Mouse (Mus musculus): ENCODE data around the gene Slc7a9. TPM values are rescaled to one million over a fixed set of nuclear protein-coding genes. Genes with fewer than 3 reads are reported as not detected.
A peak's percentile ranks its signal among the peaks of the same experiment; 100 is the strongest.

The Slc7a9 gene
- polyA plus RNA-seq, 1 experiment from 2014 or later = 13.3 TPM

- Histone ChIP-seq H3K27ac (ENCODE audit: low read length) (no peak overlapping the region), H3K27me3 (ENCODE audit: insufficient read depth, low read length) (no peaks in the 10 kb centered on the region), H3K4me2 (replicated peaks; ENCODE audit: low read depth, low read length) (no peak overlapping the region), H3K4me1 (ENCODE audit: insufficient read depth, low read length) (no peaks in the 10 kb centered on the region), H3K36me3 (ENCODE audit: insufficient read depth, low read length) (no peaks in the 10 kb centered on the region), H3K9ac (replicated peaks; ENCODE audit: low read length) (no peak overlapping the region), H3K4me3 (ENCODE audit: low read length) (no peak overlapping the region), H3K9me3 (ENCODE audit: low read length) (no peaks in the 10 kb centered on the region)
- WGBS = 91% methylated on average over 2 of the region's 2 CpGs
- no peak for ATAC-seq (ENCODE audit: low FRiP score, low TSS enrichment)
These were observed 48.9 kb downstream of the Slc7a9 start for GRCm38 (mm10) chr7:35497516-35497915.

GRCm38 (mm10) chr7:35501995-35502394 is 53.4 kb downstream of the Slc7a9 start:
- Histone ChIP-seq H3K4me1 (ENCODE audit: insufficient read depth, low read length) (no peaks in the 10 kb centered on the region), H3K9me3 (ENCODE audit: low read length) (no peaks in the 10 kb centered on the region), H3K4me3 (ENCODE audit: low read length) (no peak overlapping the region), H3K27me3 (ENCODE audit: insufficient read depth, low read length) (no peaks in the 10 kb centered on the region), H3K36me3 (ENCODE audit: insufficient read depth, low read length) (no peaks in the 10 kb centered on the region), H3K4me2 (replicated peaks; ENCODE audit: low read depth, low read length) (no peak overlapping the region), H3K27ac (ENCODE audit: low read length) (no peak overlapping the region), H3K9ac (replicated peaks; ENCODE audit: low read length) (no peak overlapping the region)
- peak; percentile 63; the same call in 1 of the 2 replicates for ATAC-seq (ENCODE audit: low FRiP score, low TSS enrichment)
- WGBS = 23% methylated on average over 4 of the region's 4 CpGs

Other genes with a start within 250 kb of the Slc7a9 start
- gene Lrp3, start 233.3 kb upstream of the Slc7a9 start, polyA plus RNA-seq (2015; fragmentation: Nextera tagmentation; extraction: Ambion mirVana) = 6.6 TPM in 2 replicates
- 19.6 and 19.9 TPM in 2 replicates for gene Gpatch1, start 130.4 kb upstream of the Slc7a9 start, polyA plus RNA-seq (2015; fragmentation: Nextera tagmentation; extraction: Ambion mirVana)
- gene Rhpn2, start 114.6 kb upstream of the Slc7a9 start, polyA plus RNA-seq (2015; fragmentation: Nextera tagmentation; extraction: Ambion mirVana) = 16.3 TPM in 2 replicates
- 16.9 and 17.8 TPM in 2 replicates for gene Faap24, start 52.0 kb upstream of the Slc7a9 start, polyA plus RNA-seq (2015; fragmentation: Nextera tagmentation; extraction: Ambion mirVana)
- 63.7 and 73.2 TPM in 2 replicates for gene Cep89, start 51.8 kb upstream of the Slc7a9 start, polyA plus RNA-seq (2015; fragmentation: Nextera tagmentation; extraction: Ambion mirVana)
- gene Tdrd12, start 88.9 kb downstream of the Slc7a9 start, polyA plus RNA-seq (2015; fragmentation: Nextera tagmentation; extraction: Ambion mirVana) = 0.14 and 0.24 TPM in 2 replicates
- gene Nudt19, start 107.5 kb downstream of the Slc7a9 start, polyA plus RNA-seq (2015; fragmentation: Nextera tagmentation; extraction: Ambion mirVana) = 76.6 and 88.9 TPM in 2 replicates
- gene Rgs9bp, start 136.8 kb downstream of the Slc7a9 start, polyA plus RNA-seq (2015; fragmentation: Nextera tagmentation; extraction: Ambion mirVana) = 0.26 and 0.28 TPM in 2 replicates
- 37.1 and 37.7 TPM in 2 replicates for gene Ankrd27, start 137.4 kb downstream of the Slc7a9 start, polyA plus RNA-seq (2015; fragmentation: Nextera tagmentation; extraction: Ambion mirVana)
- gene Pdcd5, start 198.7 kb downstream of the Slc7a9 start, polyA plus RNA-seq (2015; fragmentation: Nextera tagmentation; extraction: Ambion mirVana) = 215 and 233 TPM in 2 replicates